Mouse (Mus musculus): ENCODE results near the gene Slc17a8. TPM values are rescaled to one million over a fixed set of nuclear protein-coding genes. Genes with fewer than 3 reads are reported as not detected.

The Slc17a8 gene
- not detected for total RNA-seq (2023)

DNA sequence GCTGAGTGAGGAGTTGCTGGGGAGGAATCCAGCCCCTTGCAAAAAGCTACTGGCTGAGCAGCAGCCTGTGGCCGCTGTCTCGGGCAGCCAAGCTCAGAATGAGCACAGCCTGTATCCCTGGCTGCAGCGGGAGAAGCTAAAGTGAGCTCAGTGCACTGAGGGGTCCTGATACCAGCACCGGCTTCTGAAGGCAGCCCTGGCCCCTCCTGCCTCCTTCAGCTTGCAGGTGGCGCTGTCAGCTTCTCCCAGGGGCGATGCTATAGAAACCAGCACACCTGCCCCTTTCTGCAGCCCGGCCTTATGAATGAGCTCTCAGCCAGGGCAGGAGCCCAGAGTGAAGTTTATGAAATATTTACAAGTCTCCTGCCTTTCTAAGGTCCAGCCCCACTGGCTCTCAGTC, at the start of gene Slc17a8:
Gene Slc17a8 (minus strand): TSS at position 125 of the 400 bp plus-strand sequence.

DNA sequence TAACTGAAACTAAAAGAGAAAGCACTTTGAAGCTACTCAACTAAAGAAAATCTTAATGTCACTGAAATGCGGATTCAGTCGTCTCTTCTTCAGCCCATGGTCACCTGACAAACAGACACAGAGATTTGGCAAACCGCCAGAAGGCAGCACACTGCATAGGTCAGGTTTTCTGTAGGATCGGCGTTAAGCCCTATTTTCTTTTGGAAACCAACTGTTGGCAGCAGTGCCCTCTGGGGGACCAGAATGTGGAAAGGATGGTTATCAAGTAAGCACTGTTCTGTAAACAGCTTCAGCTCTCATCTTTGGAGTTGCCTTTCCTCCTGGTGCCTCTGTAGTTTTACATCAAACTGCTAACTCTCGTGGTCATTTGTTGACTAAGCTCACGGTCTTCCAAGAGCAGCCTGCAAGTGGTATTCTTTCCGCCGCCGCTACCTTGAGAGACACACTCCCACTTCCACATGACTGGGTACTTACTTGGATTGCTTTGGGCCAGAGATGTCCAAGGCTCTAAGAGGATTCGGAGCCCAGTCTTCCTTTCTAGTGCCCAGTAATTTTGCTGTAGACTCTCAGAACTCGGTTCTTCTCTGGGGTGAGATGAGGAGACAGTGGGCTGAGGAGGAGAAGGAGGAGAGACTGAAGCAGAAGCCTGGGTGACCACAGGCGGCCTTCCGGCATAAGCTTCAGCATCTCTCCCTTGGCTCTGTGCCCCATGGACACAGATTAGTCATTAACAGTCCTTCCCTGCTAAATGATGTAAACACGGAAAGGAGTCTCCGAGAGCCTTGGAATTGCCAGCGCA, 87.9 kb downstream of the Slc17a8 start, which contains the start of gene Nr1h4:
Gene Nr1h4 (minus strand): TSS at position 657 of the 799 bp plus-strand sequence.

Other genes starting within 250 kb of the Slc17a8 start
- gene Gas2l3, start 177.3 kb downstream of the Slc17a8 start, total RNA-seq (2023): 1 to 10 TPM; 1.6 to 5.3 TPM
- not detected for gene Nr1h4, start 87.7 kb downstream of the Slc17a8 start, total RNA-seq (2023)
- 10 to 100 TPM; 36.0 to 37.1 TPM for gene Scyl2, start 65.0 kb upstream of the Slc17a8 start, total RNA-seq (2023)
- 10 to 100 TPM; 19.4 to 22.9 TPM for gene Actr6, start 111.0 kb upstream of the Slc17a8 start, total RNA-seq (2023)
- gene Uhrf1bp1l, start 123.7 kb upstream of the Slc17a8 start, total RNA-seq (2023): 10 to 100 TPM; 55.7 to 59.4 TPM

All from B cell, adult 67 days (primary cell).